Mouse (Mus musculus): ENCODE measurements around the gene Nectin2.

Nectin2 gene

GRCm38 (mm10) chr7:19710650-19711049, 39.6 kb downstream of the Nectin2 start:
- DNase-seq (ENCODE audit: low read depth, low spot score): no peak

DNA sequence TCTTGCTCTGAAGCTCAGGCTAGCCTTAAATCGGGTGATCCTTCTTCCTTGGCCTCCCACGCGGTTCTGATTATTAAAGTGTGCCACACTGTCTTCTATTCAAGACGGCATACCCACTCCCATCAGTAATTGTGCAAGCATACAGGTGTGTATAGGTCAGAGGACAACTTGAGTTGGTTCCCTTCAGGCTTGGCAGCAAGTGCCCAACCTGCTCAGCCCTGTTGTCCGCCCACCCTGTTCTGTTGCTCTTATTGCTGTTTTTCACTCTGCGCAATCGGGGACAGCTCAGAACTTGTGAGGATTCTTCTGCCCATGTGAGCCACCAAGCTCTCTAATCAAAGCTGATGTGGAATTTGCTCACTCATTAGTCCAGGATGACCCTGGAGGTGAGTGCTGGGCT, 45.0 kb downstream of the Nectin2 start:
- no peak for DNase-seq (ENCODE audit: low read depth, low spot score)

DNA sequence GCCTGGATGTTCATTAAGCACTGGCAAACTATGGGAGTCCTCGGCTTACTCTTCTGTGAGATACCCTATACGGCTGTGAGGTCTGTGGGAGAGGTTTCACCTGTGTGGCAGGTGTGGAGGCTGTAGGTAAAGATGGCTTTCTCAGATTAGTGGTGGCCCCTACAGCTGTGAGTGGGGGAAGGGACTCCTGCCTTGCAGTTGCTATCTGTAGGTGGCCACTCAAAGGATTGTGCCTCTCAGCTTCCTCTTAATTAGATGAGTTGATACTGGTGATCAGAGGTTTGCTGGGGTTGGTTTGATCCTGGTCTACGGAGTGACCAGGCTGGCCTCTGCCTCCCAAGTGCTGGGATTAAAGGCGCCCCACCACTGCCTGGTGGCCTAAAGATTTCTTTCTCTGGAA, 45.8 kb downstream of the Nectin2 start:
- no peak for DNase-seq (ENCODE audit: low read depth, low spot score)

DNA sequence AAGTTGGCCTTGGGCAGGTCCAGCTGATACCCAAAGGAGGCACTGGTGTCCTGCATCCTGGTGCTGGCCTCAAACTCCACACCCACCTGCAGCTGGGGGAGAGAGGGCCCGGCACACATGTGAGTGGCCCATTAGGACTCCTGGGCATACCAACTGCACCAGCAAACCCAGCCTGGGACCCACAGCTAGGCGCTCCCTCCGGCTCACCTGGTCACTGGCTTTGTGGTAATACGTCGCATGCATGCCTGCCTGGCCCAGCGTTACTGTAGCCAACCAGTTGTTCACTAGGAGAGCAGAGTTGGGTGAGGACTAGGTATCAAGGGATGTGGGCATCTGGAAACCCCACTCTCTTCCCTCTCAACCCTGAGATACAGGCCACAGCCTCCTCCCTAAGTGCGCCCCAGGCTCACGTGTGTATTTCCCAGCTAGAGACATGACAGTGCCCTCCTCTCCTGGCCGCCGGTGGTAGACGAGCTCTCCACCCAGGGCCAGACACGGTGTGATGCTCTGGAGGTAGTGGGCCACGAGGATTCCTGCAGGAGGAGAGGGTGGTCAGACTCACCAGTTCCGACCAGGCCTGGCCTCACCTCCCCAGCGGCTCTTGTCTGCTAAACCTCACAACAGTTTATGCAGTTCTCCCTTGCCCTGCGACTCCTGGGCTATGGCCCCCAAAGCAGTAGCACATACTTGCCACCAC, 47.3 kb downstream of the Nectin2 start:
- no peak for DNase-seq (ENCODE audit: low read depth, low spot score)

GRCm38 (mm10) chr7:19701069-19701761, 49.1 kb downstream of the Nectin2 start:
- DNase-seq (ENCODE audit: low read depth, low spot score): no peak

DNA sequence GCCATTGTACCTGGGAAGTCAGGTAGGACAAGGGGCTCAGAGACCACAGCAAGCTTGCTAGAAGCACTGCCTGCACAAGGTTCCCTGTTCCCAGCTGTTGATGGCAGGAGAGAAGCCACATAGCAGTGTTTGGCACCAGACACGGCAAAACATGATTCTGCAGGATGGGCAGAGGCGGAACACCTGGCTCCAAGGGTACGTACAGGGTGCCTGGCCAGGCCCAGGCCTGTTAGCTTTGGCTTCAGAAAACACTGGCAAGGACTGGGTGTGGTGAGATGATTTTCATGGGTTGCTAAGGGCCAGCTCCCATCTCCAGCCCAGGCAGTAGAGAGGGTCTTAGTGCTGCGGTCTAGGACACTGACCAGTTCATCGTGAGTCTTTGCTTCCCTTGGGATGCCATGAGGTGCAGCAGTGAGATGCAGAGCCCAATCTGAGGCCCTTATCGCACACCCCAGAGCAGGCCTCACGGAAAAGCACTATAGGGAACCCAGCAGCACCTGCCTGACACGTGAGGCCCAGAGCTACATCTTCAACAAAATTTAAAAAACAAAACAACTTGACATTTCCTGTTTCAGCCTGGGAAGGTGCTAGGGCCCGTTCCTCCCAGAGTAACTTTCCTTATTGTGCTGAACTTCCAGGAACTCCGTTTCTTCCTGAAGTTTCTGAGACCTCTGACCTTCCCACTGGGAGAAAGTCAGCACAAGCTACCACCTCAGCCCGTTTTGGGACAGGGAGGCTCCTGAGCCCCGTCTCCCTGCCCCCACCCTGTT, 49.8 kb downstream of the Nectin2 start:
- no peak for DNase-seq (ENCODE audit: low read depth, low spot score)

GRCm38 (mm10) chr7:19699827-19700148, 50.5 kb downstream of the Nectin2 start:
- DNase-seq (ENCODE audit: low read depth, low spot score): no peak

GRCm38 (mm10) chr7:19698907-19699826, 51.1 kb downstream of the Nectin2 start, which contains the start of gene Apoe:
Apoe (minus strand) TSS chr7:19699188.
- DNase-seq (ENCODE audit: low read depth, low spot score): no peak

DNA sequence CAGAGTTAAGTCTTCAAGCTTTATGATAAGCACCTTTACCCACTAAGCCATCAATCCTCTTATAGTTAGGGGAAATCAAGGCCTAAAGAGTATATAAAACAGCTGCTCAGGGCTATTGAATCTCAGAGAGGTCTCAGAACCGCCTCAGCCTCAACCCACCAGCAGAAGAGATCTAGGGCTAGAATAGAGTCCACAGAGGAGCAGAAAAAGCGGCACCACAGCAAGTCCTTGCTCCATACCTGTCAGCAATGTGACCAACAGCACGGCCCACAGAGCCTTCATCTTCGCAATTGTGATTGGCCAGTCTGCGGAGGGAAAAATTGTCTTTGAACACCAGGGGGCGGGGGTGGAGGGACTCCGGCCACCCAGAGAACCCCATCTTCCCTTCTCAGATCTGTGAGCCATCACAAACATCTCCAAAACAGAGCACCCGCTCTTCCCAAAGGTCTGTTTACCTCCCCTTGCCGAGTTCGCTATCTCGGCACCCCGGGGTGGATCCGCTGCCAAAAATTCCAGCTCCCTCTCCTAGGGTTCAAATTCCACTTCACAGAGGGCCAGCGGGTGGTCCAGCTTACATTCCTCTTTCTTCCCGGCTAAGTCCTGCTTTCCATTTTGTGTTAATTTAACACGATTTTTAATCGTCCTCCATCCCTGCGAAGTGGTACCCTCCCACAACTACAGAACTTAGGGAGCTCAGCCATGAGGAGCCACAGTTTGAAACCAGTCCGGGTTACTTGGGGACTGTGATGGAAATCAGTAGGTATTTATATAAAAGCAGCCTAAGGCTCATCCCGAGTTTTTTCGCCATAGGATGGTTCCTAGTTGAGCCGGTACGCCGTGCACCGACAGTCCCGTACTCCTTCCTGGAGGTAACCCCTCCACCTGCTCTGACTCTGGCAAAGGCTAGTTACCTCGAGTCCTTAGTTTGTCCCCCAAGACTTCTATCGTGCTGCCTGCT, 52.1 kb downstream of the Nectin2 start:
- DNase-seq (ENCODE audit: low read depth, low spot score): no peak

DNA sequence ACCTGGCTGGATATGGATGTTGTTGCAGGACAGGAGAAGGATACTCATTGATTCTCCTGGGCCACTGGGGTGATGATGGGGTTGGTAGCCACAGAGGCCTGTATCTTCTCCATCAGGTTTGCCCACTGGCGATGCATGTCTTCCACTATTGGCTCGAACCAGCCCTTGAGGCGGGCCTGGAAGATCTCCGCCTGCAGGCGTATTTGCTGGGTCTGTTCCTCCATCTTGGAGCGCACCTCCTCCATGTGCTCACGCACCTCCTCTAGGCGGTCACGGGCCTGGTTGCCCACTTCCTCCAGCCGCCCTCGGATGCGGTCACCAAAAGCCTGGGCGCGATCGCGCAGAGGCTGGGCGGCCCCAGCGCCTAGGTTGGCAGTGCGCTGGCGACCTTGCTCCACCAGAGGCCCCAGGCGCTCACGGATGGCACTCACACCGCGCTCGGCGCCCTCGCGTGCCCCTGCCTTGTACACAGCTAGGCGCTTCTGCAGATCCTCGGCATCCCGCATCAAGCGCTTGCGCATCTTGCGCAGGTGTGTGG, 53.9 kb downstream of the Nectin2 start:
- no peak for DNase-seq (ENCODE audit: low read depth, low spot score)

DNA sequence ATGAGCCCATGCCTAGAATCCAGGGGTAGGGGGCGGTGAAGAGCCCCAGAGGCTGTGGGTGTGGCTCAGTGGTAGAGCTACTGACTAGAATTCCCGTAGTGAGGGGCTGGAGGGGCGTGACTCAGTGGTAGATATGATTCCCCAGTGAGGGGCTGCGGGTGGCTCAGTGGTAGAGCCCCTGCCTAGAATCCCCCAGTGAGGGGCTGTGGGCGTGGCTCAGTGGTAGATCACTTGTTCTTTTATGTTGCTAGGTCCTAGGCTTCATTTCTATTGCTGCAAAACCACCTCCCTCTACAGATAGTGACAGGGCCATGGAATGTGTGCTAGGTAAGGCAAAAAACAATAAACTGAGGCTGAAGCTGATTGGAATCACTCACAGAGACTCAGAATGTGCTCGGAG, 54.4 kb downstream of the Nectin2 start:
- DNase-seq (ENCODE audit: low read depth, low spot score): no peak

DNA sequence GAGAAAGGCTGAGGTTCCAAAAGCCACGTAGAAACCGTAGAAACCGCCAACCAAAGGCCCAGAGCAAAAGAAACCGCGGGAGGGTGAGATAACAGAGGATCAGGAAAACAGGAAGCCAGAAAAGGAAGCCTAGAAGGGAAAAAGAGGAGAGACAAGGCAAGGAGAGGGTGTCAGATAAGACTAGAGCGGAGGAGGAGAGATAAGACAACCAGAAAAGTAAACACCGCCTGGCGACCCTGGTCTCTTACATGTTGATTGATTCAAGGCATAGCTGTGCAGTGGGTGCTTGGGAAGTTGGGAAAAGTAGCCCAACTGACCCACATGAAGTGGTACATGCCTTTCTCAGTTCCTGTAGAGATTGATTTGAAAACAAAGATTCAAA, 55.1 kb downstream of the Nectin2 start:
- no peak for DNase-seq (ENCODE audit: low read depth, low spot score)

- no peak for DNase-seq (ENCODE audit: low read depth, low spot score)
These were observed 55.7 kb downstream of the Nectin2 start for GRCm38 (mm10) chr7:19694336-19695212.

- no peak for DNase-seq (ENCODE audit: low read depth, low spot score)
These were observed 56.9 kb downstream of the Nectin2 start for GRCm38 (mm10) chr7:19693421-19693820.

- no peak for DNase-seq (ENCODE audit: low read depth, low spot score)
These were observed 58.1 kb downstream of the Nectin2 start, which contains the start of gene Apoc1 for GRCm38 (mm10) chr7:19691873-19692865. Apoc1 (minus strand) TSS chr7:19692660.

DNA sequence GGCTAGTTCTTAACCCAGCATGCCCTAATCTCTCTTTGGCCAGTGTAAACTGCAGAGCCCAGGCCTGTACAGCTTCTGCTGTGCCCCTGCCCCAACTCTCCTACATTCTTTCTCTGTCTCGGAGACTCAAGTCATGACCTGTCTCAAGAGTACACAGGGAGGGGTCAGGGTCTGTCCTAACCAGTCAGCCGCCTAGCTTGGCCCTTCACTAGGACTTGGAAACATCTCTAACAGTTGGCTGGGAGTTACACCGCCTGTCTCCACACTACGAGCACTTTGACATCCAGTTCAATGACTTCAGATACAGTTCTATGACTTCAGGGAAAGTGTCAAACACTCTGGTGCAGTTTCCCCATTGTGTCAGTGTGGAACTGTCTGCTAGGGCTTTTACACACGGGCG, 58.8 kb downstream of the Nectin2 start:
- no peak for DNase-seq (ENCODE audit: low read depth, low spot score)

DNA sequence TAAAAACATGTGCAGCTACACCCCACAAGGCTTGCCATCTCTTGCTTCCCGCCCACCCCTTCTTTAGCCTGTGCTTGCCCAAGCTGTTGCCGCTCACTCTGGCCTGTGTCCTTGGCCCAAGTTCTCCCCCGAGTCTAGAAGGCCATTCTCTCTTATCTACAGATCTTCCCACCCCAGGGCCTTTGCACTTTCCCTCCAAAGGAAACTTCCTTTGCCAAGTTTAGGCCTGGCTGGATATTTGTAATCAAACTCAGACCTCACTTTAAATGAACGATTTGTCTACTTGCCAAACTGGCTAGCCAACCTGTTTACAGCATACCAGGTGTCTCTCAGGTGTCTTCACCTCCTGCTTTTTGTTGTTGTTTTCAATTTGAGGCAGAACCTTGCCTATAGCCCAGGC, 59.4 kb downstream of the Nectin2 start:
- DNase-seq (ENCODE audit: low read depth, low spot score): no peak

DNA sequence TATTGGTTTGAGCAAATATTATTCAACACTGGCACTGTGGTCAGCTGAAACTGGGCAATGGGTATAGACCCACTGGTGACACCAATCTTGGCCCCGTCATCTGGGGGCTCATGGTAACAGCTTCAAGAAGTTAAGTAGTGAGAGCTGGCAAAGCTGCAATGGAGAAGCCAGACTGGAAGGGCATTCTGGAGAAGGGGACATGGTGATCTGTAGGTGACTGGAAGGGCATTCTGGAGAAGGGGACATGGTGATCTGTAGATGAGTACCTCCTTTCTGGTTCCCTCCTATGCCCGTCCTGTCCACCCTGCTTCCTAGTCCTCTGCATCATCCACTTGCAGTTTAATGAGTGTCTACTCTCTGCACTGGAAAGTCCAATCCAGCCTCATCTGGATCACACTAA, 61.7 kb downstream of the Nectin2 start:
- DNase-seq (ENCODE audit: low read depth, low spot score): no peak

Data from CD4-positive helper T cell, adult 2 months (primary cell).